Mouse (Mus musculus): Measurements from ENCODE around the gene Vdac2.

DNA sequence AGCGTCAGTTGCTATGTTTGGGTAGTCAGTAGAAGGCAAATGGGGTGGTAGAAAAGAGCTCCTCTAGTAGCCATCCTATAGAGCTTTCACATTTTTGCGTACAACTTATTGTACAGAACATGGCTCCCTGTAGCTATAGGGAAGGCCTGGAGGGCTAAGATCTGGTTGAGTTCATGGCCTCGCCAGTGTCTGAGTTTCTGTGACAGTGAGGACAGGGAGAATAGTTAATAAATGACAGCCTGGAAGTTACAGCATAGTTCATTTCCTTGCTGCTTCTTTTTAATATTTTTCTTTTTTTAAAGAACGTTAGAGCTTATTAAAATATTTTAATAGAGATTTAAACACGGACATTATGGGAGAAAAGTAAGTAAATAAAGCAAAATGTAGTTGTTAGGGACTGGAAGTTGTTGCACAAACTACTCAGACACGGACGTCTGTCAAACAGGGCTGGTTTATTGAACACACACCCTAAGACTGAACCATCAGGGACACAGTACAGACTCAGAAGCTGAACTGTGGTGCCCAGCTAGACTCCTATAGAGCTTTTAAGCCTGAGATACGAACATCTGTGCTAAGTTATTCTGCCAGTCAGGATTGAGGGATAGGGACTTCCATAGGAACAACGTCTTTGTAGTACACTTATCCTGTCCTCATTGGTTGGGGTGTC is 34.3 kb upstream of the Vdac2 start:
- no peak for TF ChIP-seq CTCF (IDR thresholded peaks at IDR 0.05; ENCODE audit: low read depth)
- TF ChIP-seq EP300 (IDR thresholded peaks at IDR 0.05; ENCODE audit: low read depth) = no peak
